Mouse (Mus musculus): Measurements from ENCODE around the gene Retreg1.

Retreg1 gene

DNA sequence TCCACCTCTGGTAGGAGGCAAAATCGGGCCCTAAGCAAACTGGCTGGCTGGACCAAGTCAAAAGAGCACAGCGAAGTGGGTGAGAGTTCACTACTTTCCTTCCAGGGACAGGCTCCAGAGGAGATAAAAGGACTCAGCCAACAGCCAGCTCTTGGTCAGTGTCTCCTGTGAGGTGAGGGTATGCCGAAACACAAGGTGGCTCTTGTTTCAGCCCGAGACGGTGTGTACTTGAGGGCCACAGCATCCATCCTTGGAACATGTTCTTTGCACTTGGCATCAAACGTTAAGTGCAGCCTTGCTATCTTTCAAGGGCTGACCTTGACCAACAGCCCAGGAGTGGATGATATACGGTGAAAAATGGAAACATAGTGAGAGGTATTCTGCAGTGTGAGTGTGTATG is 75.7 kb downstream of the Retreg1 start:
- no peak for DNase-seq (ENCODE audit: low read depth, low spot score)

DNA sequence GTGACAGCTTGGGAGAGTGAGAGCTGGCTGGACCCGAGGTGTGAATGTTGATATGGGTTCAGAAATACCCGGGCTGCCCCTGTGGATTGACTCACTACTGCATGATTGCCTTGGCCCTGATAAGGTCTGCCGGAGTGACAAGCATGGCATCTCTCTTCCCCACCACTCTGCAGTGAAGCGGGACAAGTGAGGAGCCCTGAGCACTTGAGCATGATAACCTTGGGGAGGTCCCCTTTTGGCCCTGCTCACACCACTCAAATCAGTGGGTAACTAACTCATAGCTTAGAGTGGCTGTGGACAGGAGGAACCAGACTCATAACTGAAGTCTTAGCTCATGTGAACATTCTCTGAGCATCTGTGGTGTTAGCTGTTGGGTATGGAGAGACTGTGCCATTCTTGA is 77.0 kb downstream of the Retreg1 start:
- no peak for DNase-seq (ENCODE audit: low read depth, low spot score)

DNA sequence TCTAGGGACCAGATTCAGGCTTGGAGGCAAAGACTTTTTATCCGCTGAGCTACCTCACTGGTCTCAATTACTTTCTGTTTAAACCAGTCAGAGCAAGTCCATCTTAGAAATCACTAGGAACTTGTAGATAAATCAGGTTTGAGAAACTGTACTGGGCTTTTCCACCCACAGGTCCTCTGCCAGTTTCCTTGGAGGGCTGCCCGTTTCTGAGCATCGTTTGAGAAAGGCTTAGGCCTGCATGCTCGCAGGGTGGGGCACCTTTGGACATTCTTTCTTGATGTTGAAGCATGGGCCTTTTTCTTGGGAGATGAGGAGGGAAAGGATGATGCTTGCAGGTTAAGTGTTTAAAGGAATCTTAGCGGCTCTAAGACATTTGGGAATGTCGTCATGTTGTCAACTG is 77.9 kb downstream of the Retreg1 start:
- DNase-seq (ENCODE audit: low read depth, low spot score), result no peak

DNA sequence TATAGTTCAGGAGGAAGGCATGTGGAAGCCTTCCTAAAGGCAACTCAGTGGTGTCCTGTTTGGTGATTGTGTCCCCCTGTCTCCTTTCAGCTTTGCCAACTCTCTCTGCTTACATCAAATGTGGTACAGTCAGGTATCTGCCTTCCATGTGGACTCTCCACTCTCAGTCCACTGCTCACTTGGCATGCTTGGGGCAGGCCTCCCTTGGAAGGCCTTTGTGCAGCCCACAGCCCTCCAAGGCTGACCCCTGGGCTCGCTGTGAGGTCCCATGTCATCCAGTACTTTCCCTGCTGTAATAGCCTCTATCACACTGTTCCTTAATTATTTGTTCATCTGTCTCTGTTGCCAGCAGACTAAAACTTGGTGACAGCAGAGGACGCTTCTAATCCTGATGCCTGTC is 79.0 kb downstream of the Retreg1 start:
- DNase-seq (ENCODE audit: low read depth, low spot score), result no peak

DNA sequence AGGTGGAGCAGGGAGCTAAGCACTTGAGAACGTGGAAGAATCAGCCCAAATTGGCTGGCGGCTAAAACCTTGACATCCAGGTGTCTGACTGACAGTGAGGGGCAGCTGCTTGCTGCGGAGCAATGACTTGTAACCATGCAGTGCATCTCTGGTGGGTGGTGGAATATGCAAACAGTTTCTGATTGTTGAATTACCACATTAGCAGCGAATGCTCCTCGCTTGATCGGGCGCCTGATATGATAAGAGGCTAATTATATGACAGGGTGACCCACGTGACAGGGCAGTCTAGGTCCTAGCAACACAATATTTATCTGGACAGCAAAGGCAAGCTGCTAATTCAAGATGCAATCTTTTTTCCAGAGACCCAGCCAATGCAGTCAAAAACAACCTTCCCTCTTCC is 80.9 kb downstream of the Retreg1 start:
- DNase-seq (ENCODE audit: low read depth, low spot score), result no peak

DNA sequence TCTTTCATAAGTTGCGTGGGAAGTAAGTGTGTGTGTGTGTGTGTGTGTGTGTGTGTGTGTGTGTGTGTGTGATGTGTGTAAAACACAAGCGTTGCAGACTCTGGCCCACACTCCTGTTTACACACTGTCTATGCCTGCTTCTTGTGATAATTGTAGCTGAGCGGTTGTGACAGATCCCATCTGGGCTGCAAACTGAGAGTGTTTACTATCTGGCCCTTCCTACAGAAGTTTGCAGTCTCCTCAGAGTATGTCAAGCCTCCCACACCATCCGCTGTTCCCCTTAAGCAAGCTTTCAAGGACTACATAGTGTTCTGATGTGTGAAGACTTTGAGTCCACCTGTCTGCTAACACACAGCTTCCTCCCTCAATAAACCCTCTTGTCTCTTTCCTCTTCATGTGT is 83.2 kb downstream of the Retreg1 start:
- no peak for DNase-seq (ENCODE audit: low read depth, low spot score)

DNA sequence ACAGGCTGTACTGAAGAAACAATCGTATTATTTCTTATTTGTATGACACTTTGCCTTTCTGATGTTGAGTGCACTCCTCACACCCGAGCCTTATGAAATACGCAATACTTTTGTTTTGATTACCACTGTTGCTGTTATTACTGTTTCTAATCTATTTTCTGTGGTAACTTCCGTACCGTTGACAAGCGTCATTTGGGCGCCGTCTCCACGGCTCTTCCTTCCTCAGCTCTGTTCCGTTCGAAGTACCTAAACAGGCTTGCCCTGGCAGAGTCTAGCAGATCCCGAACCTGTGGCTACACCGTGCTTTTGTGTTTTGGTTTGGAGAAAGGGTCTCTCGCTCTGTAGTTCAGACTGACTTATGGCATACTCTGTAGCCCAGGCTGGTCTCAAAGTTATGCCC is 84.1 kb downstream of the Retreg1 start:
- no peak for DNase-seq (ENCODE audit: low read depth, low spot score)

DNA sequence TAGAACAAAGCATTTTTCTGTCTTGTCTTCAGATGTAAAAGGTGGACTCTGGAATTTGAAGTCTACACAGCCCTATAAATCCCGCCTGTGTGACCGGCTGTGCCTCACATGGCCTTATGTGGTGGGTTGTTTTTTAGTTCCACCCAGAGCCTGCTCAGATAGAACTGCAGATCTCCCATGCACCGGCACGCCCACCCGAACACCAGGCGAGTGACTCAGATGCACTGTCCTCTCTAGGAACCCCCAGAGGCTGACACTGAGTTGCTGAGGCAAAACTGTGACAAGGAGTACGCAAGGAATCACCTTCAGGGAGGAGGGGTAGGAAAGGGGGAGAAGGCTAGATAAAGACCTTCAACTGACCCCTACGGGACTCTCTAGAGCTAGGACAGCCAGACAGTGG is 85.0 kb downstream of the Retreg1 start:
- no peak for DNase-seq (ENCODE audit: low read depth, low spot score)

DNA sequence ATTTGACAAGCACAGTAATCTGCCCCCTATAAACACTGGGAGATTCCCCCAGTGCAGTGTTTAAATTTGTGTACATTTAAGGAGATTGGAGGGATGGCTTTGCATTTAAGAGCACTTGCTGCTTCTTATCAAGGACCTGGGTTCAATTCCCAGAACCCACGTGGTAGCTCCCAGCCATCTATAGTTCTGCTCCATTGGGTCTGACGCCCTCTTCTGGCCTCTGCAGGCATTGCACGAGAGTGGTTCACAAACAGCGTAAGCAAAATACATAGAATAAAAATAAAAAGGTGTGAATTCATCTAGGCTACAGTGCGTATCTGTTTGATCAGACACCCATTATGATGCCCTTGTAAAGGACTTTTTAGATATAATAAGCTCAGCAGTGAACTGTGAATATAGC is 85.9 kb downstream of the Retreg1 start:
- peak; percentile 75 for DNase-seq (ENCODE audit: low read depth, low spot score)

DNA sequence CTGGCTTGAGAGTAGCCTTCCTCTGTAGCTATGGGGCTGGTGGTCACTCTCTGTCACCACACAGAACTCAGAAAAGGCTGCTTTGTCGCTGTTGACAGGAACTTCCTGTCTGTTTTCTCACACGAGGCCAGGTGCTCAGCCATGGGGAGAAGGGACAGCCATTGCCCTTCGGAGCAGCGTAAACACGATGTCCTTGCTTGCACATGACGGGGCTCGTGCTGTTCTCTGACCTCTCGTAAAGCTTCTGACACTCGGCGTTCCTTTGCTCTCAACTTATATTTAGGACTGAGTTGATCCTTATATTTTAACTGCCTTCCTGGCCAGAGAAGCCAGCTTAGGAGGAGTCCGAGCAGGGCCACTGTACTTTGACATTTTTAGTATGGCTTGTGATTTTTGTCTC is 86.5 kb downstream of the Retreg1 start:
- DNase-seq (ENCODE audit: low read depth, low spot score), result no peak

DNA sequence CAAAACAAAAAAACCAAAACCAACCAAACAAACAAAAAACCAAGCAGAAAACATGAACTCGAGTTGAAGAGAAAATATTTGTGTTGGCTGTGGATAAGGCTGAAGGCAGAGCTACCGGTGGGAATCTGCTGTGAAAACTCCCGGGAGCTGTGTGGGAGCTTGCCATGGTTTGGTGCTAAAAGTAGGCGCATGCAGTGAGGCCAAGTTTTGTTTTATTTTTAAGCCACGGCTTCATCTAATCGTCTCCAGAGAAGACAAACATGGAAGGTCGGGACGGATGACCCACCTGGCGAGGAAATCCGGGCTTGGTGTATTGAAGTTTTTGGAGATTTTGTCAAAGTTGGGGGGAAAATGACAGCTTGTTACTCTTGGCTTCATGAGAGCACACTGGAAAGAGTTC is 87.0 kb downstream of the Retreg1 start:
- no peak for DNase-seq (ENCODE audit: low read depth, low spot score)

DNA sequence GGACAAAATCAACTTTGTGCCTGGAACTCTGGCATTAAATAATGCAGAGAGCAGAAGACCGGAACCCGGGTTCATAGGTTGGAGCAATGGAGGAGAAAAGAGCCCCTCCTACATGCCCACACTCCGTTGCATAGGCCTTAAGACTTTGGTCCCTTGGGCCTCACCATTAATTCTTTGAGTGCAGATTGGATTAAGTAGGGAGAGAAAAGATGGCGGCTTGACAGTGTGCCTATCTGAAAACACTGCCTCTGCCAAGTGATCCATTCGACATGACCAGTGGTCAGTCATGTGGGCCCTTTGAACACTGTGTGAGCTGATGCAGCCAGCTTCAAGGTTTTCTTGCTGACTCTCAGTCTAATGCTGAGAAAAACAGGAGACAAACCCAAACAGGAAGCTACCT is 87.7 kb downstream of the Retreg1 start:
- DNase-seq (ENCODE audit: low read depth, low spot score), result no peak

DNA sequence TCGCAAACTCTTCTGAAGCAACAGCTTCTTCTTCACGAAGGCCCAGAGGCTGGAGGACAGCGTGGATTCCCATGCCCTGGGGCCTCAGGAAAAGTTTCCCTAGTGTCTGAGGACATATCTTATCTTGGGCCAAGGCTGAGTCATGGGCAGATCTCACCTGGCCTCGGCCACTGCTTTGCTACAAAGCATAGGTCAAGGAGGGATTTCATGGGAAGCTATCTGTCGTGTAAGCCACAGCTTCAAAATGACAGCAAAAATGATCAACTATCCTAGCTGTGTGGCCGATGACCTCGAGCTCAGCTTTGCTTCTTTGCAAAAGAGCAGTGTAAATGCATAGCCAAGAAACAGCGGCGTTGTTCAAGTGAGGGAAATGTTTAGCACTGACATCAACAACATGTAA is 89.5 kb downstream of the Retreg1 start:
- no peak for DNase-seq (ENCODE audit: low read depth, low spot score)

DNA sequence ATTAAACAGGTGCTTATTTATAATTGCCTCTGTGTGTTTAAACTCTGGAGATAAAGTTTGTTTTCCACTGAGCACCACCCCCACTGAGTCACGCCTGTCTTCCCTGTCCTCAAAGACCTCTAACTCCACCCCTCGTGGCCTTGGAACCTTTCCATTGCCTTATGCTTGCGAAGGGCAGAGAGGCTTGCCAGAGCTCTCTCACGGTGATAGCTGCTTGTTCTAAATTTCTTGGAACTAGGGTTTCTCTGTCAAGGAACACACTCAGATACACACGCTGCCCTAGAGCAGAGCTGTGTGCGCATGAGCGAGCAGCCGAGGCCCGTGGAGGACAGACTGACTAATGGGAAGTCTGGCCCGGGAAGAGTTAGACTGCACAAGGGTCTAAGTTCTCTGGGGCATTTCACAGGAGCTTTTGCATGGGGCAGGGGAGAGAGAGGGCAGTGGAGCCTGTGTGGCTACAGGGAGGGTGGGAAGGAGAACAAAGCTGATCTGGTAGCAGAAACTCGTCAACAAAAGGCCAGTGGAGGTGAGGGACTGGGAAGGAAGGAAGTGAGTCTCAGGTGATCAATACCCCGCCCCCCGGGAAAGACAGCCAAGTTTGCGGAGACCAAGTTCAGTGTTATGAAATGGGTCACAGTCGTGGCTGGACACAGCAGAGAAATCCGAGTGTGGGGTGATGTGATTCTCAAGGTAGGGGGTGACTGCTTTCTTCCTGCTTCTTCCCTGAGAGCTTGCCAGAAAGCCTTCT is 90.1 kb downstream of the Retreg1 start:
- peak; percentile 48 for DNase-seq (ENCODE audit: low read depth, low spot score)

DNA sequence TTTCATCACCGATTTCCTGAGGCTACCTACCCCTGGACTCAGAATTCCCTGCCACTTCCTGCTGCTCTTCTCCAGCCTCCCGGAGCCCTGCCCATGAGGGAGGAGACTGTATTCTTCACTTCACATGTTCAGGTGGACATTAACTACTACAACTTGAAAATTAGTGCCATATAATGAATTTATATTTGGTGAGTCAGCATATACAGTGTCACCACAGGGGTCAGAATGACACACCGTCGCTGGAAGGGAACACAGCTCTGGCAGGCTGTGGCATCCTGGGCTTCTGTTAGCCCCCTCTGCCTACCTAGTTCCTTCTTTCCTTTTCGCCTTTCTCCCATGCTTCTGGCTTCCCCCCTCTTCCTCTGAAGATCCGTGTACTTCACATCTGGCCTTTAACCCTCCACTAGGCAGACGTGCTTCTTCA is 90.7 kb downstream of the Retreg1 start:
- DNase-seq (ENCODE audit: low read depth, low spot score), result no peak

DNA sequence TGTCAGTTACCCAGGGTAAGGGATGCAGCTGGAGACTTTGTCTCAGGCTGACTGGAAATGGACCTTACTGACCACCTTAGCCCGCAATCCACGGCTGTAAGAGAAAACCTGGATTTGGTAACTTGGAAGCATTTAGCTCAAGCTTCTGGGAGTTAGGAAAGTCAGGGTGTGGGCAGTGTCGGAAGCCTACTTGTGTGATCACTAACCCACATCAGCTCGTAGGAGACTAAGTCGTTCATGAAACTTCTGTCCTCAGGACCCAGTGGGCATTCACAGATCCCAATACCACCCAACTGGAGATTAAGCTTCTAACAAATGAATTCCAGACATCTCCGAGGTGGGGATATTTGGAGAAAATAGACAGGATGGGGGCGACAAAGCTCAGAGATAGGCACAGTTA is 91.4 kb downstream of the Retreg1 start:
- no peak for DNase-seq (ENCODE audit: low read depth, low spot score)

DNA sequence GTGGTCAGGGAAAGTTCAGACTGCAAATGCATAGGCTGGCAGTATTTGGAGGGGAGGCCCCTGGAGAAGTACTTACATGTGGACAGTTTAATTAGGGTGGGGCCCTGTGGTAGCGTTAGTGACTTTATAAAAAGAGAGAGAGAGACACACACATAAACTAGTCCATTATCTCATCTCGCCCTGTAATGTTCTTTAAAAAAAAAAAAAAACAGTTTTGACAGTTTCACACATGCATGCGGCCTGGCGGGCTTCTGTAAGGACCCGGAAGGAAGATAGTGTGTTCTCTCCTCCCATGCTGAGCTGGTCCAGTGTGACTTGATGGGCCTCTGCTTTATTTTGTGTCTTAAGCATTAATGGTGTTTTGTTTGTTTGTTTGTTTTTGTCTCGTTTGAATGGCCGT is 95.5 kb downstream of the Retreg1 start:
- no peak for DNase-seq (ENCODE audit: low read depth, low spot score)

DNA sequence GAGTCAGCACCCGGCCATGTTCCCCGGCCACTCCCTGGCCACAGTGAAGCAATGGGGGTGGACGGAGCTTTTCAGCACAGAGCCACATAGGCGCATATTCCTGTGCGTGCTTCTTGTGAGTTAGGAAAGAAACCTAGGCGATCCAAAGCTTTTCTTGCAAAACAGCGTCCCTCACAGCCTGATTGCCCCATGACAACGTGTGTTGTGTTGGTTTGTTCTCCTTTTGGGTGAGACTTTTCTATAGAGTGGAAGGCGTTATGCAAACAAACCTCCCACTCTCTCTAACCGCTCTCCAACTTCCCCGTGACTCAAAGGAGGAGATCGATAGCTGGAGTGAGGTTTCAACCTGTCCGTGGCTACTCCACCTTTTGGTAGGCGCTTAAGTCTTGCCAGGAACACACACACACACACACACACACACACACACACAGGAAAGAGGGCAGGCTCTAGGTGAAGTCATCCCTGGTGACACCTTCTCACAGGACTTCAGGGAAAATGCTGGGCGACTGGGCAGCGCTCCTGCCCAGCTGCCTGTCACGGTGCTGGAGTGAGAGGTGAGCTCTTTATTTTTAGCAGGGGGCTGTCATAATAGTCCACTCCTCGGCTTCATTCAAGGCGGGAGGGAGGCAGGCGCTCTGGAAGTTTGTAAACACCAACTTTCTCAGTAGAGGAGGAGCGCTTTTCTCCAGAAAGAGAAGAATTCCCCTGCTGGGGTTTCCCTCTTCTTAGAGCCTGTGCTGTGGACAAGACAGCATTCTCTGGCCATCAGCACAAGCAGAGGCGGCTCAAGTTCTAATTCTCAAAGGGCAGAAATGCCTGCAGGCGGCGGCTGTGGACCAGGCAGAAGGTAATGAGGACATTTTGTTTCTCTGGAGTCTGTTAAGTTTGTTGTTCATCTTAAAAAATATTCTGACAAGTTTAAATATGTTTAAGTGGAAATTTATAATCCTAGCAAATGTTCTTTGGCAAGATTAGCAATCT is 97.7 kb downstream of the Retreg1 start:
- no peak for DNase-seq (ENCODE audit: low read depth, low spot score)

DNA sequence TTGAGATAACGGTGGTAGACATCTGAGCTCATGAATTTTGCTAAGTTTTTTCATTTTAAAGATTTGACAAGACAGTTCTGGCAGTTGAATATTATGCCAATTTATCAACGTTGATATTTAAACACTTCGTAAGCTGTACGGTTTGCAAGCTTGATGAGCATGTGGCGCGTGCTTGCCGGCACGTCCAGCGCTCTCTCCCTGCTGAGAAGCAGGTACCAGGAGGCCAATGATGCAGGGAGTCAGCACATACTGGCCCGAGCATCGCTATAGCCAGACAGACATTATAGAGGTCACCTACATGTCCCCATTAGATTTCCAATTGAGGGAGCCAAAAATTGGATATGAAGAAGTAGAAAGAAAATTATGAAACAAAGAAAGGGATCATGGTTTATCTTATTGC is 98.5 kb downstream of the Retreg1 start:
- no peak for DNase-seq (ENCODE audit: low read depth, low spot score)

DNA sequence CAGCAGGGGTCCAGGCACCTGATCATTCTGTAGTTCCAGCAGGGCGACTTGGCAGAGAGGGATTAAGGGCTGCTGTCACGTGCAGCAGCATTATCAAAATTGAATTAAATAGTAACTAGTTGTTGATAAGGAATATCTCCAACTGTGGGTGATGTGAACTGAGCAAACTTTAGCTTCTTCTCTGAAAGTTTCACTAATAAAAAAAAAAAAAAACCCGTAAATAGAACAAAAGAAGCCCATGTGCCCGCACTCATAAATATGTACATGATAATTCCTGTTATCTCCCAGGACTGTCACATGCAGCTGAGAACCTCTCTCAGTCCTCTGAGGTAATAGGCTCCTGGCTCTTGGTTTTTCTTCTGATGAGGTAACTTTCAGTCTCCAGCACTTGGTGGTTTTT is 99.4 kb downstream of the Retreg1 start:
- no peak for DNase-seq (ENCODE audit: low read depth, low spot score)

DNA sequence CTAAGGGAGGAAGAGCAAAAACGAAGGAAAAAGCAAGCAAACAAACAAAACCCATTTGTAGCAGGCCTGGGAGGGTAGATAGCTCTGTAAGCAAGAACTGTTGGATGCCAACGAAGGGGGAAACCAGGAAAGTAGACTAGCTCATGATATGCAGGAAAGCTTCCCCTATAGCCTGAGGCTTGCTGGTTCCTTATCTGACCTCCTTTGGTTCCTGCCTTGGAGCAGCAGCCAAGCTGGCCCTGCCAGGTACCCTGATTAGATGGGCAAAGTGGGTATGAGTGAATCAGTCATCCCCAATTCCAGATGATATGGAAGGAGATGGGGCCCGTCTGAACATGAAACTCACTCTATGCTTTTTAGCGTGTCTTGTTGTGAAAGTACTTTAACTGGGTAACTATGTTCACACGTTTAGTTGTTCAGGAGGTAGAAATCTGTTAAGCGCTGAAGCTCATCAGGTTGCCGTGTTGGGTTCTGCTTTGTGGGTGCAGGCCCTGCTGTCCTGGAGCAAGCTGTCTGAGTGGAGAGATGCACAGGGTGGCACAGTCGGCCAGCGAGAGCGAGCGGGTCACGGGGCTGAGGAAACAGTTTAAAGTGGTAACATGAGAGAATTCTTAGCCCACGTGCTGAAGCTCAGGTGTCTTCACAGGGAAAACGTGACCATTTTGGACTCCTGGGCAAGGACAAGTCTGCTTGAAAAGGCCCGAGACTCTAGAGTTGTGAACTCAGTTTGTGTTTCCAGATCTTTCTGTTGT is 100.6 kb downstream of the Retreg1 start:
- DNase-seq (ENCODE audit: low read depth, low spot score), result no peak

DNA sequence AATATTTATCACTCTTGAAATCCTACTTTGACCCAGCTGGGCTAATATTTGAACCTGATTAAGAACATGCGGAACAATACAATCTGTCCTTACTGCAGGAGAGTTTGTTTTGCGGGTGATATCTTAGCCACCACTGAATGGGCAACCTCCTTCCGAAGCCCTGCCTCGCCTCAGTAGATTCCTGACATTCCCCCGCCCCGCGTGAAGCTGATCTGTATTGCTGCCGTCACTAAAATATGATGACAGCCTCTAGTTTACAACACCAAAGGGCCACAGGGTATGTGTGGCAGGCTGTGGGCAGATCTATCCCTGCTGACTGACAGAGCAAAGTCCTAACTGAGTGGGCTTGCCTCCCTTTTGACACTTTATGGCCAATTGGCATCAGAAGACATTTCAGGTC is 102.2 kb downstream of the Retreg1 start:
- DNase-seq (ENCODE audit: low read depth, low spot score), result no peak
